Mouse (Mus musculus) liver, embryonic 14.5 days (tissue): ENCODE measurements around the gene Rps25. TPM values are rescaled to one million over a fixed set of nuclear protein-coding genes. Genes with fewer than 3 reads are reported as not detected.

Source experiments
- ATAC-seq: fragments of 200-750 bp; cut with Nextera tagmentation; 2 replicates; pipeline ENCODE4 v1.8.0; 2017; ENCODE audit warnings: moderate number of reproducible peaks, mild to moderate bottlenecking, moderate library complexity; ENCODE audit not compliant: insufficient read depth
- DNase-seq, 3 experiments: peaks; one replicate each; pipeline ENCODE4 v3.0.0-alpha.2; 2012 to 2013; ENCODE audit warnings: low read depth in 3 of 3, low spot score in 3 of 3
- H3K27ac ChIP-seq: fragments of 300-500 bp; sonication (generic); 2 replicates; pipeline ENCODE4 v1.5.1; 2014; ENCODE audit warnings: moderate library complexity, mild to moderate bottlenecking, control low read depth, inconsistent platforms
- H3K27me3 ChIP-seq: fragments of 300-500 bp; sonication (generic); 2 replicates; pipeline ENCODE4 v1.6.1; 2014; ENCODE audit warnings: mild to moderate bottlenecking, low read length, moderate library complexity; ENCODE audit not compliant: control insufficient read depth, insufficient read depth
- H3K36me3 ChIP-seq: fragments of 300-500 bp; sonication (generic); replicated peaks from 2 replicates; pipeline ENCODE4 v1.6.1; 2014; ENCODE audit warnings: low read depth; ENCODE audit not compliant: control insufficient read depth, insufficient read depth
- H3K4me1 ChIP-seq, 2 experiments: fragments of 200-500 bp in 1 of 2; fragments of 300-500 bp in 1 of 2; sonication (generic) in 1 of 2; replicated peaks; 2 replicates each; pipeline ENCODE4 v1.6.1; 2012 to 2014; ENCODE audit warnings: antibody characterized with exemption in 1 of 2, inconsistent platforms in 1 of 2, low read length in 1 of 2; ENCODE audit not compliant: control insufficient read depth in 2 of 2, insufficient read depth in 2 of 2
- H3K4me2 ChIP-seq: fragments of 300-500 bp; sonication (generic); 2 replicates; pipeline ENCODE4 v1.6.1; 2014; ENCODE audit warnings: low read depth, mild to moderate bottlenecking, control low read depth, moderate library complexity
- H3K4me3 ChIP-seq, 2 experiments: fragments of 200-500 bp in 1 of 2; fragments of 300-500 bp in 1 of 2; sonication (generic) in 1 of 2; 2 replicates each; pipeline ENCODE4 v1.5.1; 2012 to 2014; ENCODE audit warnings: low read depth in 2 of 2, low read length in 2 of 2, mild to moderate bottlenecking in 2 of 2, control low read depth in 1 of 2, inconsistent platforms in 1 of 2, moderate library complexity in 1 of 2; ENCODE audit not compliant: insufficient read depth in 1 of 2
- H3K9ac ChIP-seq: fragments of 300-500 bp; sonication (generic); replicated peaks from 2 replicates; pipeline ENCODE4 v1.6.1; 2014; ENCODE audit warnings: mild to moderate bottlenecking, control low read depth, moderate library complexity
- H3K9me3 ChIP-seq: fragments of 300-500 bp; sonication (generic); 2 replicates; pipeline ENCODE4 v1.6.1; 2016; ENCODE audit warnings: low read length, mixed read lengths; ENCODE audit not compliant: control insufficient read depth
- CTCF ChIP-seq: IDR thresholded peaks from 2 replicates; pipeline ENCODE4 v1.5.1; 2016; ENCODE audit warnings: antibody characterized with exemption, low read depth, control low read depth
- EP300 ChIP-seq: IDR thresholded peaks from 2 replicates; pipeline ENCODE4 v1.6.1; 2016; ENCODE audit warnings: antibody characterized with exemption, low read depth
- WGBS: fragments of 180-500 bp; shearing (Covaris S2); extraction: QIAGEN DNeasy Blood & Tissue Kit; methylation state at CpG from one replicate; pipeline ENCODE4 v1.1.7; 2014; ENCODE audit not compliant: insufficient replicate concordance; 5-methylcytosine and 5-hydroxymethylcytosine counted together
- microRNA-seq: library from miRNA; unstranded; fragments of <30 nt; microRNA quantifications from one replicate; pipeline ENCODE4, GENCODE M21; 2016
- polyA plus RNA-seq, 2 experiments: library from polyadenylated mRNA; depleted of rRNA in 1 of 2; stranded (reverse) in 1 of 2; unstranded in 1 of 2; fragments of >200 nt; fragmentation: Nextera tagmentation in 1 of 2; extraction: Ambion mirVana in 1 of 2; gene quantifications; 2 replicates each; pipeline versions ENCODE4 v1.2.1 to v1.2.3; 2012 to 2014

Rps25 gene
- polyA plus RNA-seq, 2 experiments: 717 to 1,614 TPM

DNA sequence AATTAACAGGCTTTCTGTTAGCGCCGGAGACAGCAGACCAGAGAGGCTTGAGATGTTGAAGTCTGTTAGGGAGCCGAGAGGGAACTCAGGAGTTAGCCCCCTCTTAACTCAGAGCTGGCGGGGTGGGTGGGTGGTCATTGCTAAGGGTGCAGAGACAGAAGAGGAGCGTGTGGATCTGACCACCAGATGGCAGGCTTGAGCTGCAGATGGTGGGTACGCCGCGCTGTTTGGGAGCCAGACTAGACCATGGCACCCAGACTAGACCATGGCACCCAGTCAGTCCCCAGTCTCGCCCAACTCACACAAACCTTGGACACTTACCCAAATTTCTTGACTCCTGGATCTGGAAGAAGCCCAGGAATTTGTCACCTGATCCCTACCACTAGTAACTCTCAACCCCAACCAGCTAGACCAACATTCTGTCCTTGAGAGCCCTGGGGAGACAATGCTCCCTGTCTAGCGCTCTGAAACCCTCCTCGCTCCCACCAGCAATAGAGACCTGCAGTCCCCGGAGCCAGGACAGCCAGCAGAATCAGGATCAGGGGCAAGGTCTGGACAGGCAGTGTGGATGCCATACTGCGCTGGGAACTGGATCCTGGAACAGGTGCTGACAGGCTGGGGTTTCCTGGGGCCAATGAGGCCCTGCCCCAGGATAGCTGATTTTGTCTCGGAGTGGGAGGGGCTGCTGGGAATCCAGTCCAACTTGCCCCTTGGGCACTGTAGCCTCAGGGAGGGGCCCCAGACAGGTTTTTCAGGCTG is 47.4 kb downstream of the Rps25 start:
- no peak overlapping the region for H3K9ac ChIP-seq
- DNase-seq (peak; percentile 34 to 41 (median 41)), ATAC-seq (no peak)
- H3K4me1 ChIP-seq: no peaks in the 10 kb centered on the region
- H3K4me3 ChIP-seq: no peak overlapping the region
- H3K4me2 ChIP-seq: no peak overlapping the region
- H3K9me3 ChIP-seq: no peaks in the 10 kb centered on the region
- WGBS: 11% methylated on average over 14 of the region's 14 CpGs
- no peaks in the 10 kb centered on the region for H3K36me3 ChIP-seq
- no peak for TF ChIP-seq EP300
- TF ChIP-seq CTCF: peak; percentile 90
- no peak overlapping the region for H3K27ac ChIP-seq
- H3K27me3 ChIP-seq: no peaks in the 10 kb centered on the region; the same call in 1 of the 2 replicates

DNA sequence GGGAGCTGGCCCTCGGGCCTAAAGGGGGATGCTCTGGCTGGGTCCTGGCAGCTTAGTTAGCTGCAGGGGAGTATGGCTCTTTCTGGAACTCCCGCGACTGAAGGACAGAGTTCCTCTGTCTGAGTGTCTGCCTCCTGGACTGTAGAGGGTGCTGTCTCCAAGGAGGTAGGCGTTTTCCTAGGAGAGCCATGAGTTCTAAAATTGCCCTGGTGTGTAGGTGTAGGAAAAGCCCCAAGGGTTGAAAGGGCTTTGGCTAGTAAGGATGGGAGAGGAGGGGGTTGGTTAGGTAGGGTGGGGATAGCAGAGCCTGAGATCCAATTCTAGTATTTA is 47.9 kb downstream of the Rps25 start, which contains the start of gene Upk2:
TSS of gene Upk2 (minus strand) at position 86 of the 330 bp plus-strand sequence.
- WGBS: 25% methylated on average over 4 of the region's 4 CpGs
- Histone ChIP-seq H3K36me3 (no peaks in the 10 kb centered on the region), H3K4me3 (no peak within 1 kb of the TSS), H3K27me3 (no peaks in the 10 kb centered on the region; the same call in 1 of the 2 replicates), H3K4me1 (no peaks in the 10 kb centered on the region), H3K27ac (no peak within 1 kb of the TSS), H3K9ac (no peak within 1 kb of the TSS), H3K4me2 (no peak within 1 kb of the TSS), H3K9me3 (no peaks in the 10 kb centered on the region)
- ATAC-seq (no peak), DNase-seq (no peak)
- TF ChIP-seq EP300 (no peak), CTCF (0 out of 2 replicates have a peak, but pooled peaks have one; percentile 14)

DNA sequence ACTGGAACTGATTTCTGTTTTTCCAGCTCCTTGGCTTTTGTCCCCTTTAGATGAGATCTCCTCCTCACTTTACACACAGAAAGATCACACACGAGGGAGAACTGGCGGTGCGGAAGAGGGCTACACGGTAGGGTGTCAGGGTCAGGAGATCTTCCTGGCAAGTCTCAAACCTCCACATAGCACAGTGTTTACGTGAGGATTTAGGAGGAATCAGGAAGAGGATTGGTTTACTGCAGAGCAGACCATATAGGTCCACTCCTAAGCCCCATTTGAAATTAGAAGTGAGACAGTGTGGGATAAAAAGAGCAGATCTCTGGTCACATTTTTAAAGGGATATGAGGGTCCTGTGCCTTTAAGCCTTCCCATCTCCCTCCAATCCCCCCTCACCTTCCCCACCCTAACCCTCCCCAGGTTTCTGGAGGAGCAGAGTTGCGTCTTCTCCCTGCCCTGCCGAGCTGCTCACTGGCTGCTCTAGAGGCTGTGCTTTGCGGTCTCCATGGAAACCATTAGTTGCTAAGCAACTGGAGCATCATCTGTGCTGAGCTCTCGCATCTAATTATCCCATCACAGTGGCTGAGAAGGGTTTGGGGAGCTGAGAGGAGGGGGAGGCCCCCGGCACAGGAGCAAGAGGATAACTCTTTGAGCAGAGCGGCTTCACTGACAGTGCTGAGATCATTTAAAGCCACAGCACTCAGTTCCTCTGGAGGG is 50.2 kb downstream of the Rps25 start:
- no peak for TF ChIP-seq EP300
- no peak for TF ChIP-seq CTCF
- no peak for ATAC-seq
- DNase-seq: no peak

More for the DNA sequence above, 50.2 kb downstream of the Rps25 start:
- 19% methylated on average over 11 of the region's 11 CpGs for WGBS
- no peak overlapping the region for H3K4me3 ChIP-seq
- H3K9ac ChIP-seq: no peak overlapping the region
- H3K4me2 ChIP-seq: no peak overlapping the region
- no peaks in the 10 kb centered on the region for H3K36me3 ChIP-seq
- no peak overlapping the region for H3K27ac ChIP-seq
- no peaks in the 10 kb centered on the region for H3K4me1 ChIP-seq
- no peaks in the 10 kb centered on the region; the same call in 1 of the 2 replicates for H3K27me3 ChIP-seq
- no peaks in the 10 kb centered on the region for H3K9me3 ChIP-seq

Small RNA genes within 50 kb of the gene (microRNA-seq; reads per million reads assigned to microRNA genes)
- not detected for gene Mir7085

Other genes starting within 250 kb of the Rps25 start
- gene Cbl, start 173.1 kb upstream of the Rps25 start, polyA plus RNA-seq (2012; rRNA removed): 3.4 and 3.9 TPM in 2 replicates
- 3.7 and 5.1 TPM in 2 replicates for gene Cbl, start 173.1 kb upstream of the Rps25 start, polyA plus RNA-seq (2014; fragmentation: Nextera tagmentation; extraction: Ambion mirVana)
- not detected in 2 replicates for gene Ccdc153, start 166.5 kb upstream of the Rps25 start, polyA plus RNA-seq (2012; rRNA removed)
- not detected in 2 replicates for gene Ccdc153, start 166.5 kb upstream of the Rps25 start, polyA plus RNA-seq (2014; fragmentation: Nextera tagmentation; extraction: Ambion mirVana)
- 0.02 and 0.05 TPM in 2 replicates for gene Pdzd3, start 155.7 kb upstream of the Rps25 start, polyA plus RNA-seq (2012; rRNA removed)
- gene Pdzd3, start 155.7 kb upstream of the Rps25 start, polyA plus RNA-seq (2014; fragmentation: Nextera tagmentation; extraction: Ambion mirVana): 0.08 TPM in 1 of 2 replicates, not detected in the other
- gene Nlrx1, start 138.5 kb upstream of the Rps25 start, polyA plus RNA-seq (2012; rRNA removed): 1.5 TPM in 2 replicates
- gene Nlrx1, start 138.5 kb upstream of the Rps25 start, polyA plus RNA-seq (2014; fragmentation: Nextera tagmentation; extraction: Ambion mirVana): 2.7 and 3.4 TPM in 2 replicates
- gene Abcg4, start 118.5 kb upstream of the Rps25 start, polyA plus RNA-seq (2012; rRNA removed): 35.6 and 41.6 TPM in 2 replicates
- 10.6 and 11.1 TPM in 2 replicates for gene Abcg4, start 118.5 kb upstream of the Rps25 start, polyA plus RNA-seq (2014; fragmentation: Nextera tagmentation; extraction: Ambion mirVana)
- gene Hinfp, start 101.5 kb upstream of the Rps25 start, polyA plus RNA-seq (2012; rRNA removed): 11.8 and 13.8 TPM in 2 replicates
- gene Hinfp, start 101.5 kb upstream of the Rps25 start, polyA plus RNA-seq (2014; fragmentation: Nextera tagmentation; extraction: Ambion mirVana): 8.0 and 8.3 TPM in 2 replicates
- gene C2cd2l, start 86.9 kb upstream of the Rps25 start, polyA plus RNA-seq (2012; rRNA removed): 13.0 and 17.3 TPM in 2 replicates
- gene C2cd2l, start 86.9 kb upstream of the Rps25 start, polyA plus RNA-seq (2014; fragmentation: Nextera tagmentation; extraction: Ambion mirVana): 7.4 and 8.9 TPM in 2 replicates
- 16.4 and 19.5 TPM in 2 replicates for gene Dpagt1, start 81.1 kb upstream of the Rps25 start, polyA plus RNA-seq (2012; rRNA removed)
- 18.8 and 20.2 TPM in 2 replicates for gene Dpagt1, start 81.1 kb upstream of the Rps25 start, polyA plus RNA-seq (2014; fragmentation: Nextera tagmentation; extraction: Ambion mirVana)
- gene H2afx, start 72.4 kb upstream of the Rps25 start, polyA plus RNA-seq (2012; rRNA removed): 177 and 217 TPM in 2 replicates
- gene H2afx, start 72.4 kb upstream of the Rps25 start, polyA plus RNA-seq (2014; fragmentation: Nextera tagmentation; extraction: Ambion mirVana): 168 and 190 TPM in 2 replicates
- gene Hmbs, start 62.9 kb upstream of the Rps25 start, polyA plus RNA-seq (2012; rRNA removed): 837 and 876 TPM in 2 replicates
- gene Hmbs, start 62.9 kb upstream of the Rps25 start, polyA plus RNA-seq (2014; fragmentation: Nextera tagmentation; extraction: Ambion mirVana): 1,376 and 1,452 TPM in 2 replicates
- 9.4 and 9.7 TPM in 2 replicates for gene Vps11, start 45.5 kb upstream of the Rps25 start, polyA plus RNA-seq (2012; rRNA removed)
- gene Vps11, start 45.5 kb upstream of the Rps25 start, polyA plus RNA-seq (2014; fragmentation: Nextera tagmentation; extraction: Ambion mirVana): 11.5 and 12.0 TPM in 2 replicates
- gene Hyou1, start 27.6 kb upstream of the Rps25 start, polyA plus RNA-seq (2012; rRNA removed): 12.5 and 16.5 TPM in 2 replicates
- 12.5 and 12.8 TPM in 2 replicates for gene Hyou1, start 27.6 kb upstream of the Rps25 start, polyA plus RNA-seq (2014; fragmentation: Nextera tagmentation; extraction: Ambion mirVana)
- 15.9 and 16.7 TPM in 2 replicates for gene Slc37a4, start 10.3 kb upstream of the Rps25 start, polyA plus RNA-seq (2012; rRNA removed)
- gene Slc37a4, start 10.3 kb upstream of the Rps25 start, polyA plus RNA-seq (2014; fragmentation: Nextera tagmentation; extraction: Ambion mirVana): 26.6 and 29.7 TPM in 2 replicates
- gene Trappc4, start 461 bp downstream of the Rps25 start, polyA plus RNA-seq (2012; rRNA removed): 24.2 and 26.6 TPM in 2 replicates
- 44.4 and 52.9 TPM in 2 replicates for gene Trappc4, start 461 bp downstream of the Rps25 start, polyA plus RNA-seq (2014; fragmentation: Nextera tagmentation; extraction: Ambion mirVana)
- 15.3 and 16.3 TPM in 2 replicates for gene Ccdc84, start 11.4 kb downstream of the Rps25 start, polyA plus RNA-seq (2012; rRNA removed)
- 10.0 TPM in 2 replicates for gene Ccdc84, start 11.4 kb downstream of the Rps25 start, polyA plus RNA-seq (2014; fragmentation: Nextera tagmentation; extraction: Ambion mirVana)
- not detected in 2 replicates for gene Foxr1, start 34.0 kb downstream of the Rps25 start, polyA plus RNA-seq (2012; rRNA removed)
- not detected in 2 replicates for gene Foxr1, start 34.0 kb downstream of the Rps25 start, polyA plus RNA-seq (2014; fragmentation: Nextera tagmentation; extraction: Ambion mirVana)
- gene Upk2, start 47.8 kb downstream of the Rps25 start, polyA plus RNA-seq (2012; rRNA removed): 0.04 TPM in 1 of 2 replicates, not detected in the other
- not detected in 2 replicates for gene Upk2, start 47.8 kb downstream of the Rps25 start, polyA plus RNA-seq (2014; fragmentation: Nextera tagmentation; extraction: Ambion mirVana)
- gene Bcl9l, start 75.7 kb downstream of the Rps25 start, polyA plus RNA-seq (2012; rRNA removed): 1.6 and 1.9 TPM in 2 replicates
- 1.0 and 1.5 TPM in 2 replicates for gene Bcl9l, start 75.7 kb downstream of the Rps25 start, polyA plus RNA-seq (2014; fragmentation: Nextera tagmentation; extraction: Ambion mirVana)
- 0.03 TPM in 2 replicates for gene Cxcr5, start 154.7 kb downstream of the Rps25 start, polyA plus RNA-seq (2012; rRNA removed)
- not detected in 2 replicates for gene Cxcr5, start 154.7 kb downstream of the Rps25 start, polyA plus RNA-seq (2014; fragmentation: Nextera tagmentation; extraction: Ambion mirVana)
- 6.4 and 9.4 TPM in 2 replicates for gene Ddx6, start 197.8 kb downstream of the Rps25 start, polyA plus RNA-seq (2012; rRNA removed)
- 4.4 and 4.9 TPM in 2 replicates for gene Ddx6, start 197.8 kb downstream of the Rps25 start, polyA plus RNA-seq (2014; fragmentation: Nextera tagmentation; extraction: Ambion mirVana)